Mouse (Mus musculus) forebrain, embryonic 14.5 days (tissue): ENCODE results near the gene Hspa5. TPM values are rescaled to one million over a fixed set of nuclear protein-coding genes. Genes with fewer than 3 reads are reported as not detected.
"Not testable (repeated sequence)": the region's sequence is repeated elsewhere in the genome, so short reads cannot be mapped to it uniquely, and the experiment has no call there.

Experiments used
- ATAC-seq: fragments of 200-750 bp; cut with Nextera tagmentation; 2 replicates; pipeline ENCODE4 v1.8.0; 2017; ENCODE audit warnings: mild to moderate bottlenecking, moderate library complexity
- DNase-seq: peaks from one replicate; pipeline ENCODE4 v3.0.0-alpha.2; 2015; ENCODE audit warnings: low spot score
- H3K27ac ChIP-seq: fragments of 300-500 bp; sonication (generic); 2 replicates; pipeline ENCODE4 v1.5.1; 2014; ENCODE audit warnings: low read depth, mild to moderate bottlenecking, control low read depth, low read length, moderate library complexity
- H3K27me3 ChIP-seq: fragments of 300-500 bp; sonication (generic); replicated peaks from 2 replicates; pipeline ENCODE4 v1.6.1; 2014; ENCODE audit warnings: low read length, control low read depth, mixed read lengths; ENCODE audit not compliant: control insufficient read depth, insufficient read depth
- H3K36me3 ChIP-seq: fragments of 300-500 bp; sonication (generic); 2 replicates; pipeline ENCODE4 v1.6.1; 2014; ENCODE audit warnings: low read length, control low read depth; ENCODE audit not compliant: control insufficient read depth, insufficient read depth
- H3K4me1 ChIP-seq: fragments of 300-500 bp; sonication (generic); 2 replicates; pipeline ENCODE4 v1.6.1; 2014; ENCODE audit warnings: antibody characterized with exemption, low read length, control low read depth; ENCODE audit not compliant: control insufficient read depth, insufficient read depth
- H3K4me2 ChIP-seq: fragments of 300-500 bp; sonication (generic); 2 replicates; pipeline ENCODE4 v1.6.1; 2014; ENCODE audit warnings: mild to moderate bottlenecking, control low read depth, low read length
- H3K4me3 ChIP-seq: fragments of 300-500 bp; sonication (generic); 2 replicates; pipeline ENCODE4 v1.5.1; 2014; ENCODE audit warnings: low read depth, low read length, control low read depth
- H3K9ac ChIP-seq: fragments of 300-500 bp; sonication (generic); 2 replicates; pipeline ENCODE4 v1.6.1; 2014; ENCODE audit warnings: mild to moderate bottlenecking, low read length, control low read depth, moderate library complexity
- H3K9me3 ChIP-seq: fragments of 300-500 bp; sonication (generic); replicated peaks from 2 replicates; pipeline ENCODE4 v1.6.1; 2016; ENCODE audit warnings: low read length, control low read depth, mixed read lengths; ENCODE audit not compliant: control insufficient read depth
- WGBS: fragments of 180-500 bp; shearing (Covaris S2); extraction: QIAGEN DNeasy Blood & Tissue Kit; methylation state at CpG from one replicate; pipeline ENCODE4 v1.1.7; 2014; 5-methylcytosine and 5-hydroxymethylcytosine counted together
- polyA plus RNA-seq: library from polyadenylated mRNA; unstranded; fragments of >200 nt; fragmentation: Nextera tagmentation; extraction: Ambion mirVana; gene quantifications from 2 replicates; pipeline ENCODE4 v1.2.1, GENCODE M21; 2014

The Hspa5 gene
- polyA plus RNA-seq, 1 experiment from 2014 or later: 384 TPM

DNA sequence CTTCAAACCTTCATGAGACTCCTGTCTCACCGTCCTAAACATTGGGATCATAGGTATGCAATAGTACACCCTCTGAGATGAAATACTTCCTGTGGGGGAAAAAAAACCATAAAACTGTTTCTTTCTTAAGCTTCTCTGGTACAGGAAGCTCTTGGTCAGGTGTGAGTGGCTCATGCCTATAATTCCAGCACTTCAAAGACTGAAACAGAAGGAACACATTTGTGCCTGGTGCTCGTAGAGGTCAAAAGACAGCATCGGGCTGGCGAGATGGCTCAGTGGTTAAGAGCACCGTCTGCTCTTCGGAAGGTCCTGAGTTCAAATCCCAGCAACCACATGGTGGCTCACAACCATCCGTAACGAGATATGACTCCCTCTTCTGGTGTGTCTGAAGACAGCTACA, 27.3 kb upstream of the Hspa5 start:
- no peak overlapping the region for H3K9ac ChIP-seq
- no peak for ATAC-seq
- H3K36me3 ChIP-seq: peaks cover 21% of the 10 kb centered on the region; the same call in 1 of the 2 replicates
- H3K4me1 ChIP-seq: no peaks in the 10 kb centered on the region; the same call in 1 of the 2 replicates
- no peak overlapping the region for H3K27ac ChIP-seq
- no peak for DNase-seq
- WGBS: 94% methylated on average over 8 of the region's 8 CpGs
- no peaks in the 10 kb centered on the region for H3K9me3 ChIP-seq
- H3K27me3 ChIP-seq: no peaks in the 10 kb centered on the region
- no peak overlapping the region for H3K4me2 ChIP-seq
- no peak overlapping the region for H3K4me3 ChIP-seq

DNA sequence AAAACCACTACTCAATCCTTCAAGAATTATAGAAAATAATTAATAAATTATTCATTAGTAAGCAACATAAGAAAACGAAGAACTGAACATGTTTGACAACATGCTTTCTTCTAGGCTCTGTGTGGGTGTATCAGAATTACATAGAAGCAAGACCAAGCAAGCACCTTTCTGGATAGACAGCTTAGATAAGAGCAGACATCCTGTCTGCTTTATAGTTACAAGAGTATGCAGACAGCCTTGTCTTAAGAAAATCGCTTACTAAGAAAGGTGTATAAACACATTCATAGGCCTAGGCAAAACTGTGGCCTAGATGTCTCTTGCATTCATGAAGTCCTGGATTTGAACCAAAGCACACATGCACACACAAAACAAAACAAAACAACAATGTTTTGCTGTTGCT, 26.1 kb upstream of the Hspa5 start:
- Histone ChIP-seq H3K9me3 (no peaks in the 10 kb centered on the region), H3K4me1 (no peaks in the 10 kb centered on the region; the same call in none of the 2 replicates), H3K27ac (no peak overlapping the region), H3K27me3 (no peaks in the 10 kb centered on the region), H3K9ac (no peak overlapping the region), H3K4me2 (no peak overlapping the region), H3K4me3 (no peak overlapping the region), H3K36me3 (peaks cover 21% of the 10 kb centered on the region; the same call in 1 of the 2 replicates)
- ATAC-seq (no peak), DNase-seq (no peak)
- 94% methylated on average over 2 of the region's 2 CpGs for WGBS

DNA sequence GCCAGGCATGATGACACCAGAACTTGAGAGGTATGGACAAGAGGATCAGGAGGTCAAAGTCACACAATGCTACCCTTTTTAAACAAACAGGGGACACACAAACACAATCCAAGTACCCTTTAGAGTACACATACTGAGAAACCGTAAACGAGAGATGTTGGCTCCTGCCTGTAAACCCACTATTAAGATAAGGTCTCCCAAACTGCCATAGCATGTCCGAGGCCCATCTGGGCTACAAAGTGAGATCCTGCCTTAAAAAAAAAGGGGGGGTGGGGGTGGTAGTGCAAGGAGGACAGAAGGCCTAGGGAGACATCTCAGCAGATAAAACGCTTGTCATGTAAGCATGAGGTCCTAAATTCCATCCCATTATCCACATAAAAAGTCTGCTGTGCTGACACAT, 23.3 kb upstream of the Hspa5 start:
- no peak overlapping the region for H3K9ac ChIP-seq
- 93% methylated on average over 4 of the region's 4 CpGs for WGBS
- H3K27me3 ChIP-seq: no peaks in the 10 kb centered on the region
- H3K4me3 ChIP-seq: no peak overlapping the region
- DNase-seq (no peak), ATAC-seq (no peak)
- H3K36me3 ChIP-seq: peaks cover 12% of the 10 kb centered on the region; the same call in 1 of the 2 replicates
- no peak overlapping the region for H3K27ac ChIP-seq
- H3K9me3 ChIP-seq: no peaks in the 10 kb centered on the region
- H3K4me1 ChIP-seq: peaks cover 8% of the 10 kb centered on the region
- H3K4me2 ChIP-seq: no peak overlapping the region

DNA sequence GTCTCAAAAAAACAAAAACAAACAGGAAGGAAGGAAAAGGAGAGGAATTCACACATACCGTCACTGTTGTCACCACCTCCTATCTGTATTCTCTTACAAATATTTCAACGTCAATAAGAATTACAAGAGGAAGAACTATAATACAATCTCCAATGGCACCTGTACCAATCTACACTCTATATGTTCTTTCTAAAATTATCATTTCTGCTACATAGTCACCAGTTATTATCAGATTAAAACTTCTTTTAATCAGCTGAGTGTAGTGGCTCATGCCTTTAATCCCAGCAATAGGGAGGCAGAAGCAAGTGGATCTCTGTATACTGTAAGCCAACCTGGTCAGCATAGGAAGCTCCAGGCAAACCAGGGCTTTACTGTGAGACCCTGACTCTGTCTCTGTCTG, 21.5 kb upstream of the Hspa5 start:
- Histone ChIP-seq H3K4me3 (no peak overlapping the region), H3K36me3 (peaks cover 5% of the 10 kb centered on the region; the same call in 1 of the 2 replicates), H3K9me3 (no peaks in the 10 kb centered on the region), H3K4me2 (no peak overlapping the region), H3K9ac (no peak overlapping the region), H3K4me1 (peaks cover 8% of the 10 kb centered on the region), H3K27ac (no peak overlapping the region), H3K27me3 (no peaks in the 10 kb centered on the region)
- 79% methylated on average over 2 of the region's 2 CpGs for WGBS
- DNase-seq: no peak
- ATAC-seq: no peak

DNA sequence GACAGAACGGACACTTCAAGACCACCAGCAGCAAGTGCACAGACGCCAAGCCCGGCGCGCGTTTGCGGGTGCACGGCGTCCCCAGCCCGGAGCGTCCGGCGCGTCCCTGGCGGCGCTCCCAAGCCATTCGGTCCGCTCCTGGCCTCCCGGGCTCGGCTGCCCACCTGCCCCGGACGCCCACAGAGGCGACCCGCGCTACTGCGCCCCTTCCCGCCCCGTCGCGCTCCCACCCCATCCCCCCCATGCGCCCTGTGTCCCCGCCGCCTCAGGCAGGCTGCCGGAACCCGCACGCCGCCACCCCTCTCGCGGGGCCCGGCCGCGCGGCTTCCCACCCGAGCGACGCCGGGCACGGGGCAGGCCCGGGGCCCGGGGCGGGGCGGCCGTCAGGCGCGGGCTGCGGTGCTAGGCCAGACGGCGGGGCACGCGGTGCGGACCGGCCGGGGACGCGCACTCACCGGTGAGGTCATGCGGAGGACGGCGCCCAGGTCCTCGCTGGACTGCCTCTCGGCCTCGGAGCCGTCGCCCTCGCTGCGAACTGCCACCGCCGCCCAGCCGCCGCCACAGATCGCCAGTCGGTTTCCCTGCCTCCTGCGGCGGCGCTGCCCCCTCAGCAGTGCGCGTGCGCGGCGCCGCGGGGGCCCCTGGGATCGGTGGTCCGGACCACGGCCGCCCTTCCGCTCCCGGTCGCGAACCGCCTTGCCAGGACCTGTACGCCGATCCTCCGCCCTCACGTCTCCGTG, 17.8 kb upstream of the Hspa5 start:
- H3K36me3 ChIP-seq: no peaks in the 10 kb centered on the region
- ATAC-seq: peak; percentile 95
- peak overlapping the region; percentile 68 for H3K4me2 ChIP-seq
- no peaks in the 10 kb centered on the region for H3K9me3 ChIP-seq
- peak overlapping the region; percentile 90 for H3K4me3 ChIP-seq
- peak; percentile 88 for DNase-seq
- H3K27me3 ChIP-seq: no peaks in the 10 kb centered on the region
- peak overlapping the region; percentile 94 for H3K27ac ChIP-seq
- peaks cover 8% of the 10 kb centered on the region for H3K4me1 ChIP-seq
- WGBS: under 1% methylated on average over 81 of the region's 106 CpGs
- H3K9ac ChIP-seq: peak overlapping the region; percentile 94

DNA sequence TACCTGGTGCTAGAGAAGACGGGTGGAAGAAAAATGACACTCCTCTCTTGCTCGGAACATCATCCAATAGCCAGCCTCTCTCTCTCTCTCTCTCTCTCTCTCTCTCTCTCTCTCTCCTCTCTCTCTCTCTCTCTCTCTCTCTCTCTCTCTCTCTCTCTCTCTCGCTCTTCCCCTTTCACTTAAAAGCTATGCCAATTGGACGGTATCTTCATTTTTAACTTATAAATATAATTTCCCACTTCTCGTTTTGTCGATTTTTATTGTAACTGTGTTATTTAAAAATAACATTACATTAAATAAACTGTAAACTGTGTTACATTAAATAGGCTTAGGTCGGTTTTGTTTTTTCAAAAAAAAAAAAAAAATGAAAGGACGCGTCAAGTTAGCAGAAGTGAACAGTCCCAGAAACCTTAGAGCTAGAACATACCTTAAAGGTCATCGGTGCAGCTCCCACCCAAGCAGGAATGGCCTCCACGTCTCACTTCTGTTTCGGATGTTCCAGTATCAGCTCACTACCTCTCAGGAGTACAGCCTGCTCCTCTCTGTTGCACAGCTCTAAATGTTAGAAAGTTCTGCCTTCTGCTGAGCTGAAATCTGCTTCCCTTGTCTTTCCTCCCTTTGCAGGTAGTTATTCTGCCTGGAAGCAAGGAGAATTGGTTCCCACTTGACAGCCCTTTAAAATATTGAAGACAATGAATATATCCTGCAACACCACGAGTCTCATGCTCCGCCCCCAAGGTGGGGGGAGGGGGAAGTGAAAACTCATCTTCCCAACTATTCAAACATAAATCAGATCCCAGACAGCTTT, 17.0 kb upstream of the Hspa5 start, which contains the start of gene Gapvd1:
Gapvd1 (minus strand) TSS at position 682 of the 808 bp plus-strand sequence.
- peak within 1 kb of the TSS; percentile 90 for H3K4me3 ChIP-seq
- ATAC-seq (peak; percentile 41; the same call in 1 of the 2 replicates), DNase-seq (peak; percentile 65)
- no peaks in the 10 kb centered on the region for H3K9me3 ChIP-seq
- 1% methylated on average over 13 of the region's 14 CpGs for WGBS
- H3K27ac ChIP-seq: peak within 1 kb of the TSS; percentile 94
- H3K36me3 ChIP-seq: no peaks in the 10 kb centered on the region
- peak within 1 kb of the TSS; percentile 68 for H3K4me2 ChIP-seq
- no peaks in the 10 kb centered on the region for H3K27me3 ChIP-seq
- H3K9ac ChIP-seq: peak within 1 kb of the TSS; percentile 94
- peaks cover 8% of the 10 kb centered on the region for H3K4me1 ChIP-seq

DNA sequence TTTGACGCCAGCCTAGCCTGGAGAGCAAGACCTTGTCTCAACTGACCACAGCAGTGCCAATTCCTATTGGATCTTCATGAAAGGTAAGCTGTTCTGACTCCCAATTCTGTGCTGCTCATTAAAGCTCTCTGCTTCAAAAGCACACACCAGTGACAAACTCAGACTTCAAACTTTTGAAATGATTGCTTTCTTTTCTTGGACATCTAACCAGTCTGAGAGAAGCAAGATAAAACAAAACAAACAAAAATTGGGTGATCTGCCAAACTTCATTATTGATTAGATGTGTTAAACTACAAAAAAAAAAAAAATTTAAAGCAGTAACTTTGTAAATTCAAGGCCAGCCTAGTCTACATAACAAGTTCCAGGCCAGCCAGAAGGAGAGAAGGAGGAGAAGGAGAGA, 14.4 kb upstream of the Hspa5 start:
- Histone ChIP-seq H3K4me3 (no peak overlapping the region), H3K4me1 (peaks cover 5% of the 10 kb centered on the region), H3K27me3 (no peaks in the 10 kb centered on the region), H3K27ac (no peak overlapping the region), H3K9me3 (no peaks in the 10 kb centered on the region), H3K9ac (no peak overlapping the region), H3K36me3 (no peaks in the 10 kb centered on the region), H3K4me2 (no peak overlapping the region)
- WGBS: 61% methylated on average over 1 of the region's 1 CpGs
- ATAC-seq (no peak), DNase-seq (no peak)

DNA sequence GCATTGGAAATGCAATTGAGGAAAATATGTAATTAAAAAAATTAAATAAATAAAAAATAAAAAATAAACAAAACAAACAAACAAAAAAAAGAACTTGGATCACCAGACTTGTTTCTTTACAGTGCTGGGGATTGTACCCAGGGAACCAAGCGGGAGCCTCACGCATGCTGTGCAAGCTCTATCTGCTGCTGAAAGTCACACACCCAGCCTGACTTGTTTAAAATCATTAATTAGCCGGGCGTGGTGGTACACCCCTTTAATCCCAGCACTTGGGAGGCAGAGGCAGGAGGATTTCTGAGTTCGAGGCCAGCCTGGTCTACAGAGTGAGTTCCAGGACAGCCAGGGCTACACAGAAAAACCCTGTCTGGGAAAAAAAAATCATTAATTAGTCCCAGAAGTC, 10.5 kb upstream of the Hspa5 start:
- H3K4me1 ChIP-seq, H3K9me3 ChIP-seq, ATAC-seq, DNase-seq, H3K36me3 ChIP-seq, H3K27ac ChIP-seq, H3K27me3 ChIP-seq, H3K4me3 ChIP-seq, H3K4me2 ChIP-seq, H3K9ac ChIP-seq: not testable (repeated sequence)
- WGBS: 85% methylated on average over 5 of the region's 5 CpGs

DNA sequence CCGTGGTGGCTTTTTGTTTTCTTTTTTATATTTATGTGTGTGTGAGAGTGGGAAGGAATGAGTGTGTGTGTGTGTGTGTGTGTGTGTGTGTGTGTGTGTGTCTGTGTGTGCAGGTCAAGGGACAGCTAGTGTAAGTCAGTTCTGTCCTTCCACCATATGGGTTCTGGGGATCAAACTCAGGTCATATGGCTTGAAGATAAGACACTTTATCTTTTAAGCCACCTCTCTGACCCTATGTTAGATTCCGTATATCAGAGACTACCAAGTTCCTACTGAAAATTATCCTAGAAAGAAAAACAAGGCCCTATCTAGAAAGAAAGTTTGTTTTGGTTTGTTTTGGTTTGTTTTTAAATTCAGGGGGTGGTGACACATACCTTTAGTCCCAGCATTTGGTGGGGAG, 9.6 kb upstream of the Hspa5 start:
- no peak overlapping the region for H3K27ac ChIP-seq
- no peaks in the 10 kb centered on the region for H3K36me3 ChIP-seq
- 92% methylated on average over 2 of the region's 2 CpGs for WGBS
- H3K9ac ChIP-seq: no peak overlapping the region
- no peaks in the 10 kb centered on the region for H3K9me3 ChIP-seq
- no peak overlapping the region for H3K4me2 ChIP-seq
- H3K27me3 ChIP-seq: no peaks in the 10 kb centered on the region
- no peaks in the 10 kb centered on the region for H3K4me1 ChIP-seq
- no peak for DNase-seq
- no peak overlapping the region for H3K4me3 ChIP-seq
- ATAC-seq: no peak
